Mouse (Mus musculus) olfactory bulb, adult 2 months (tissue): Measurements from ENCODE around the gene Hmgb1.

Experiments
- CTCF ChIP-seq: fragments of 200-500 bp; IDR thresholded peaks from 2 replicates; pipeline ENCODE4 v1.5.1; 2012; ENCODE audit warnings: low read depth, mild to moderate bottlenecking, low read length, moderate library complexity; ENCODE audit not compliant: insufficient read depth
- POLR2A ChIP-seq: fragments of 200-500 bp; IDR thresholded peaks from 2 replicates; pipeline ENCODE4 v1.6.1; 2012; ENCODE audit warnings: mild to moderate bottlenecking, low read depth, low read length, moderate library complexity; ENCODE audit not compliant: insufficient read depth

- no peak for TF ChIP-seq POLR2A
- no peak for TF ChIP-seq CTCF
These were observed 16.2 kb downstream of the Hmgb1 start for GRCm38 (mm10) chr5:149168051-149168450.
